Mouse (Mus musculus): ENCODE measurements around the gene Esp23. TPM values are rescaled to one million over a fixed set of nuclear protein-coding genes. Genes with fewer than 3 reads are reported as not detected.

Gene Esp23
- not detected in 2 replicates for polyA plus RNA-seq (2021; fragmentation: Nextera tagmentation)
- long read RNA-seq, experiment 1 = 0 reads
- long read RNA-seq, experiment 2 = 0 reads

DNA sequence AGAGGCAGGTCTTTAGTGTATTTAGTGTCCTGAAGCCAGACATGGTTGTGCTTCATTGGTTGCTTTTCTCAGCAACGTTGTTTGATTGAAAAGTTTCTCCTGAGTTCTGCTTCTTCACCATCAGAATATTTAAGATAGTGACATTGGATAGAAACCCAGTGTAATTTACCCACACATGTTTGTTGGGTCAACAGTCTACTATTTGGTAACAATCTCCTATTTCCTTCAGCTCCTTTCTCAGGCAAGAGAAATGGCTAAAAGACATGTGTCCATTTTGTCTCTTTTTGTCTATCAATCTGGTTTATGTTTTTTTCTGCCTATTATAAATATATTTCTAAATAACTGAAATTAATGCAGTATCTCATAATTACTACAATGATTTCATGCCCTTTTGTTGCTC lies at the start of gene Esp23:
Esp23 (minus strand) TSS at position 101 of the 400 bp plus-strand sequence.

DNA sequence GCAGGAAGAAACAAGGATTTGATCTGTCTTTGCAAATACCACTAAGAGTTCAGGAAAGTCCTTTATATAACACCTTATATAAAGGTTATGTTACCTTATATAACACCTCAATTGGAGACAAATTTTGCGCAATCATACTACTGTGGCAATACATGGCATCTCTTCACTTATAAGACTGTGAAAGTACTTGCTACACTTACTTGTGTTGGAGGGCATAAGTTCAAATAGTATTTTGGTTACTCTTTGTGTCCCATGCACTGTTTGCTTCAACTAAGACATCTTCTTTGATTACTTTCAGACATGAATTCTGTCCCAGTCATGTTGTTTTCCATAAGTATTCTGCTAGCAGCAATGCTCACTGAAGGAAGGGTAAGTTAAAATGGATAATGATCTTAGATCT lies 18.2 kb upstream of the Esp23 start, which contains the start of gene Esp22:
Esp22 (plus strand) TSS at position 301 of the 400 bp plus-strand sequence.

GRCm38 (mm10) chr17:39043241-39043640 lies 33.6 kb downstream of the Esp23 start, which contains the start of gene Gm21903:
TSS of gene Gm21903 (minus strand) at chr17:39043341.

DNA sequence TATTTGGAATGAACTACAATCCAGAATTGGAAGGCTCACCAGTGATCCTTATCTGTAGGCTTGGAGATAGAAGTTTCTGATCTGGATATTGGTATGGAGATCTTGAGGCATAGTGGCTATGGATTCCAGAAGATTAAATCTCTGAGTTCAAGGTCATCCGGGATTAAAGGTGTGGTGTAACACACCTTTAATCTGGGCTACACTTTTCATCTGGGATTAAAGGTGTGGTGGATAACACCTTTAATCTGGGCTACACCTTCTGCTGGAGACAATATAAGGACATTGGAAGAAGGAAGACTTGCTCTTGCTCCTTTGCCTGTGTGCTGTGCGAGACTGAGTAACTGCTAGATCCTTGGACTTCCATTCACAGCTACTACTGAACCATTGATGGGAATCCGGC lies 40.4 kb downstream of the Esp23 start, which contains the start of gene Esp24:
Esp24 (plus strand) TSS at position 301 of the 400 bp plus-strand sequence.

Other genes starting within 250 kb of the Esp23 start
- not detected in 2 replicates for gene Esp24, start 40.3 kb downstream of the Esp23 start, polyA plus RNA-seq (2021; fragmentation: Nextera tagmentation)
- not detected in 2 replicates for gene Gm21903, start 33.7 kb downstream of the Esp23 start, polyA plus RNA-seq (2021; fragmentation: Nextera tagmentation)
- gene Esp22, start 18.3 kb upstream of the Esp23 start, polyA plus RNA-seq (2021; fragmentation: Nextera tagmentation) = not detected in 2 replicates